Mouse (Mus musculus) thymus, postnatal 0 days (tissue): ENCODE data around the gene Ogfod3. TPM values are rescaled to one million over a fixed set of nuclear protein-coding genes. Genes with fewer than 3 reads are reported as not detected.

Source experiments
- DNase-seq: peaks from one replicate; pipeline ENCODE4 v3.0.0-alpha.2; 2015; ENCODE audit warnings: low spot score
- polyA plus RNA-seq: library from polyadenylated mRNA; unstranded; fragments of >200 nt; fragmentation: Nextera tagmentation; extraction: Ambion mirVana; gene quantifications from 2 replicates; pipeline ENCODE4 v1.2.1, GENCODE M21; 2015

The Ogfod3 gene
- polyA plus RNA-seq: 15.7 TPM in 2 replicates

- DNase-seq: peak; percentile 96
These were observed at the start of gene Ogfod3, which contains the start of gene Hexdc for GRCm38 (mm10) chr11:121204161-121205006. Gene Ogfod3 (minus strand): TSS chr11:121204711. Gene Hexdc (plus strand): TSS chr11:121204433.

DNA sequence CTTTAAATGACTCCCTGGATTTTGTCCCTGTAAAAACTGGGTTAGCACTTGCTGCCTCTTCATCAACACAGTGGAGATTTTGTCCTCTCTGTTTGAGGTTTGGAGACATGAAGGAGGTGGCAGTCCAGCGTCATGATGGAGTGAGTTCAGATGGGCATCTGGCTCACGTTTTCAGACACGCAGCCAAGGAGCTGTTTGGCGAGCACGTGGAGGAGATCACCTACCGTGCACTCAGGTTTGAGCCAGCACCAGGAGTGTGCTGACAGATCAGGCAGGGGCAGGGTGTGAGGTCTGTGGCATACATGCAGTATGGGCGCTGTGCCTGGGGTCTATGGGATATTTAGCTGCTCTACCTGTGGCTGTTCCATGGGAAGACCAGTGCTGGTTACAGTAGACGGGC is 45.7 kb upstream of the Ogfod3 start:
- DNase-seq: no peak

GRCm38 (mm10) chr11:121239669-121240068 is 35.2 kb upstream of the Ogfod3 start:
- no peak for DNase-seq

GRCm38 (mm10) chr11:121237345-121238128 is 33.0 kb upstream of the Ogfod3 start:
- peak; percentile 65 for DNase-seq

DNA sequence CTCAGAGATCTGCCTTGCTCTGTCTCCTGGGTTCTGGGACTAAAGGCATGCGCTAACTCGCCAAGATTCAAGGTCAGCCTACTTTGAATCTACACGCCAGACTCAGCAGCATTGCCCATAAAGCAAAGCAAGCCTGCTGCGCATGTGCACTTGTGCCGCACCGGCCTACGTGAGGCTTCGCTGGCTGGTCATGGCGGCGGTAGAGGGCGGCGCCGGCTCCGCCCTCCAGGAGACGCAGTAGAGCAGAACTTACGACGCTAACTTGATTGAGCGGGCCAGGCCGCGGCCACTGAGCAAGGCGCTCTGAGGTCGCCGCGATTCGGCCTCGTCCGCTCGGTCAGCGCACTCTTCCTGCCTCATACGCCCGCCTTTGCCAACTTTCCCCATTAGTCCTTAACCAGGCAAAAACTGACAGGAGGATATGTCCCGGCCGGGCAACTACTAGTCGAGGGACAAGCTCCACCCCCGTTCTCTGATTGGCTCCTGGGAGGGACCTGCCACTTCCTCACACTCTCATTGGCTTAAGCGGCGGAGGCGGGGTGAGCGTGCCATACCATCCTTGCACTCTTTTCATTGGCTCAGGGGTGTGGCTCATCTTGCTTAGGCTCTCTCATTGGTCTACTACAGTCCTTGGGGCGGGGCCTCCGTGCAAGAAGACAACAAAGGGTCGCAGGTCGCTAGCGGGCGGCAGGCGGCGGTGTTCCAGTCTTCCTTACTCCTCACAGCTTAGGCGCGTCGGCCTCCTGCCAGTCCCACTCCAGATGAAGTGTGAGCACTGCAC is 32.2 kb upstream of the Ogfod3 start, which contains the start of gene Narf:
TSS of gene Narf (plus strand) at position 690 of the 781 bp plus-strand sequence.
- peak; percentile 100 for DNase-seq

DNA sequence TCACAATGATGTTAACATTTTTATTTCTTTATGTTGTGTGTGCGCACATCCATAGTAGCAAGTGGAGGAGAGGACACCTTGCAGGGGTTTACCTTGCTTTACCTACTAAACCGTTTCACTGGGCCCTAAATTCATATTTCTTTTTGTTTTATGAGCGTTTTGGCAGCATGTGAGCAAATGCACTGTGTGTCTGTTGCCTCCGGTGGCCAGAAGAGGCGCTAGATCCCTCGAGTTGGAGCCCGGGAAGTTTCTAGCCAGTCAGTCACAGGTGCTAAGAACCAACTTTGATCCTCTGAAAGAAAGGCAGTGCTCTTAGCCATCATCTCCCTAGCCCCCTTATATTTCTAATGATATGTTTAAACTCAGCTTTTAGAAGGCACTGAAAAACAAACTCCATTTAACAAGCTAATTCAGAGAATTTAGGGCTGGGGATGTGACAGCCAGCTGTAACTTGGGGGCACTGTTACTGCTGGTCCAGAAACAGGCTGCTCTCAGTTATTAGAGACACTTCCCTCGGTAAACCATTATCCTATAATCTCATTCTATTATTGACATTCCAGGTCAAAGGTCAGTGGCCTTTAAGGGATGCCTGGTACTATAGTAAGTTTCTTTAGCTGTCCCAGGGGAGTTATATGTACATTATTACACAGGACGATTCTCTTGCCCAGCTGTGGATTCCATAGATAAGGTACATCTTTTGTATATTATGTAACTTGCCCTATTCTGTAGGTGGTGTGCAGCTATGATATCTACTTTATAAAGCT is 31.1 kb upstream of the Ogfod3 start:
- DNase-seq: peak; percentile 80

GRCm38 (mm10) chr11:121232706-121233105 is 28.2 kb upstream of the Ogfod3 start:
- DNase-seq: no peak

- DNase-seq: no peak
These were observed 27.2 kb upstream of the Ogfod3 start for GRCm38 (mm10) chr11:121231628-121232291.

GRCm38 (mm10) chr11:121231191-121231590 is 26.7 kb upstream of the Ogfod3 start:
- no peak for DNase-seq

DNA sequence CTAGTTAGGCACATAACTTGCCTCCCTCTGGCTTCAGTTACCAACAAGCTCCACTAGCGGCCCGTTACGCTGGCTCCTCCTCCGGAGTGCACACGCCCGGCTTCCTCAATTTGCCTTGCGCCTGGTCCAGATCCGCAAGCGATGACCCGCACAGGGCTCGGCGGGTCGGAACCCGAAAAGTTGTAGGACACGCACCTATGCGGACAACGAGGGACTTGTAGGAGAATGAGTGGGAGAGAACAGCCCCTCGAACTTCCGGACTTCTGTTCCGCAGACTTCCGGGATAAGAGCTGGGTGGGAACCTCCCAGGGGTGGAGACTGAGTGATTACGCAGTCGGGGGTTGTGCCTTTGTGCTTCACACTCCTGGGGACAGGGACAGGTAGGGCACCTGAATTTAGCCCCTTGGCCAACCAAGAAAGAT is 24.5 kb upstream of the Ogfod3 start, which contains the start of gene Cybc1:
TSS of gene Cybc1 (minus strand) at position 305 of the 422 bp plus-strand sequence.
- peak; percentile 89 for DNase-seq

DNA sequence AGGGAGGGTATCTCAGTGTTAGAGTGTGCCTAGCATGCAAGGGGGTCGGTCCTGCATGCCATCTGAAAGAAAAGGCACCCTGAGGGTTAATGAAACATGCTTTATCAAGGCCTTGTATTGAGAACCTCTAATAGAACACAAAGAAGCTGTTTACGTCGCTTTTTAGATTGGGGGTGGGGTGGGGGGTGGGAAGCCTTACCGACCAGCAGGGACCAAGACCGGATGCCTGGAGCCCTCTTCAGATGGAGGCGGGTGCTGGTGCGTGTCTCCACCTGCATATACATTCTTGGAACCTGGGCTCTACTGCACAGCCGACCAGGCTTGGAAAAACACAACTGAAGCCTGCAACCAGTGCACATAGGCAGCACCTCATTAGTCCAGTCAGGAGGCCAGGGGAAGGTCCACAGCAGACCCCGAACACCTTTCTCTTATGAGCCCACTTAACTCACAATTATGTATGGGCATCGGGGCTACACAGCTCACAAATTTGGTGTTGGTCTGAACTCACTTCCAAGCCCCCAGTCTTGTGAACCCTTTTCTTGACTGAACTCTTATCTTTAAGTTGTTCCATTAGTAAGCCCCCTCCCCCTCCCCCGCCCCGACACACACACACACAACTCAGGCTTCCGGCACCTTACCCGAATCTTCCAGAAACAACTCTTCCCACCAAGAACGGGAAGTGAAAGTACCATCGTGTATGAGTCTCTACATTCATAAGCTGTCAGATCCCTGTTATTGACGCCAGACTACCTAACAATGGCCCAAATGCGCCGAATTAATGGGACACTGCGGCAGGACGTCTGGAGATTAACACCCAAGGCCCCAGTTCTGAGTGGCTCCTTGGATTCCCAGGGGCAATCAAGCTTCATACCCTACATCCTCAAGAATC is 23.9 kb upstream of the Ogfod3 start:
- DNase-seq: peak; percentile 21

- no peak for DNase-seq
These were observed 17.0 kb upstream of the Ogfod3 start for GRCm38 (mm10) chr11:121221321-121222010.

- no peak for DNase-seq
These were observed 16.3 kb upstream of the Ogfod3 start for GRCm38 (mm10) chr11:121220771-121221170.

- no peak for DNase-seq
These were observed 15.3 kb upstream of the Ogfod3 start for GRCm38 (mm10) chr11:121219776-121220175.

DNA sequence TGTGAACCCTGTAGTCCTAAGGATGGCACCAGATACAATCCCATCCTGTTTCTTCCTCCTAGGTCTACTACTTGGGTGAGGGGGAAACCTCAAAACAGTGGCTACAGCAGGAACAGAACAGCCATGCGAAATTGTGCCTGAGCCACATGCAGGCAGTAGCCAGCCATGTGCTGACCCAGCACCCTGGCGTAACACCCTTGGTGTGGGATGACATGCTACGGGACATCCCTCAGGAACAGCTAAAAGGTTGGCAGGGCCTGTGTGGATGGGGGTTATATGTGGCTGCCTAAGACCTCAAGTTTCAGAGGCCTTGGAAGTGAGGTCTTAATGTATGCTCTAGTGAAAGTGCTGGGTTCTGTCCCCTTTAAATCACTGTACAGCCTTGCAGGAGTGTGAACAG is 12.3 kb upstream of the Ogfod3 start:
- no peak for DNase-seq

DNA sequence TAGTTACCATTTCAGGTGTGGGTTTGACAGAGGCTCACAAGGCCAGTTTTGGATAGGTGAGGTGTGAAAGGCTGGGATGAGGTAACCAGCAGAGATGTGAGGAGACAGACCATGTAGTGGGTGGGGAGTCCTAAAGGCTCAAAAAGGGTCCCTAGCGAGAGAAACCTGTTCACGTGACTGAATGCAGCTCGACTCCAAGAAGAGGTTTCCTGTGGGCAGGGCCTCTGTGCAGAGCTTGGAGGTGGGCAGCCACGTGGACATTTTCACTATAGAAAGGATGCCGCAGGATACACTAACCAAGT is 701 bp downstream of the Ogfod3 start:
- no peak for DNase-seq

- peak; percentile 44 for DNase-seq
These were observed 2.9 kb downstream of the Ogfod3 start for GRCm38 (mm10) chr11:121201436-121202198.

- no peak for DNase-seq
These were observed 3.7 kb downstream of the Ogfod3 start for GRCm38 (mm10) chr11:121200781-121201180.
